Mouse (Mus musculus): Measurements from ENCODE around the gene Olfr1043. TPM values are rescaled to one million over a fixed set of nuclear protein-coding genes. Genes with fewer than 3 reads are reported as not detected.

Olfr1043 gene
- polyA plus RNA-seq (2017; shearing (Covaris generic)): not detected

DNA sequence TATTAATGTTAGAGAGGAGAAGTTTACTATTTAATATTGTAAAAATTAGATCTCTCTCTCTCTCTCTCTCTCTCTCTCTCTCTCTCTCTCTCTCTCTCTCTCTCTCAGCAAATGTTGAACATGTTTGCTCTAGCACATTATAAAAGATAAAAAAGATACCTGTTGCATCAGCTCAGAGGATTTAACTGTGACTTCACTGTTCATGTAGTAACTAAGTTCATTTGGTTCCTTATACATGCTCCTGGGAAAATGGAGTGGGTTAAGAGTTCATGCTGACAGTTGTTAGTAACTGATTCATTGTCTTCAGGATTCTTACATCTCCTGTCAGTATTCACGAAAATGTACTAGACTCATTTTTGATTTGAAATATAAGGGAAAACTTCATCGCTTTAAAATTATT lies at the start of gene Olfr1043:
Gene Olfr1043, minus strand, starts transcription at position 101 of the 400 bp plus-strand sequence.

DNA sequence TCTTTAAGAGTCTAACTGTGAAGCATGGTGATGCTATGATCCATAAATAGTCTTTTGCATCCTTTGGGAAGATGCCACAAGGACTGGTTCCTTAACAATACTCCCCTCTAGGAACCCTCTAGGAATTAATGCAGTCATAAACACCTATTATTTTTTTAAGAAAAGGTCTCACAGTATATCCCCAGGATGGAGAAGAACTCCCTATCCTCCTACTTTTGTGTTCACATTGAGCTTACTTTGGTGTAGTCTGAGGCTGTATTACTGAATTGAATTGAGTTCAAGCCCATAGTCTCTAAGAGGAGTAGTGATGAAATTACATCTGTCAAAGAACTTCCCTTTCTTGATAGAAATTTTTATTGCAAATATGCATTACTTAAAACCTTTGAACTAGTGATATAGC lies 35.6 kb upstream of the Olfr1043 start, which contains the start of gene Olfr1045:
Gene Olfr1045, minus strand, starts transcription at position 101 of the 400 bp plus-strand sequence.

DNA sequence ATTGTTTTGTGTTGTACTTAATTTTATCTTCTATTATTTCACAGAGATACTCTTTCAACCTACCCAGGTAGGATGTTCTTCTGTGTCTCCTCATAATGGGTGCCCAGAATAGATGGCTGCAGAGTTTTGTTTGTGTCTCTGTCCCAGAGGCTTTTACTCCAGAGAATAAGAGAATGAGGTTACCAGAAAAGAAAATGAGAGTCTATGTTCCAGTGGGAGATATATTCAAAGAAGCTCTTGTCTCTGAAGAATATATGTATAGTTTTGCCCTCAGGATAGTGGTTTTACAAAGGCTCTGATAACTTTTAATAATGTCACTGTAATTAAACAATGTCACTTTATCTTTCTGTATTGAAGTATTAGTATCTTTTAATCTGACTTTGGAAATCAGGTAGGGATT lies 18.3 kb upstream of the Olfr1043 start, which contains the start of gene Olfr52:
Gene Olfr52, minus strand, starts transcription at position 101 of the 400 bp plus-strand sequence.

DNA sequence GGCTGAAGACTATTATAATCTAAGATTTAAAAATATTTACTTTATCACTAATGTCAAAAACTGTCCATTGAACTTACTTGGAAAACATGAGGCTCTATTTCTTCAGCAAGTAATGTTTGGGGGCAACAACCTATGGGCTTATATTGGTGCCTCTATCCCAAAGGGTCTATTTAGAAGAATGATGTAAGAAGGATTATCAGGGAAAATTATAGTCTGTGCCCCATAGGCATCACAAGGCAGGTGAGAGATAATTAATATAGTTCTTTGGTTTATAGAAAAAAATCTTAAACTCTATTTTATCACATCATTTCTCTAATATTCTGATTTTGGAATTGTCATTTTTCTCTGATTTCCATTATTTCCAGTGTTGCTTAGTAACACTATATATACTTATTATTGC lies 10.4 kb upstream of the Olfr1043 start, which contains the start of gene Olfr1044:
Gene Olfr1044, minus strand, starts transcription at position 101 of the 400 bp plus-strand sequence.

DNA sequence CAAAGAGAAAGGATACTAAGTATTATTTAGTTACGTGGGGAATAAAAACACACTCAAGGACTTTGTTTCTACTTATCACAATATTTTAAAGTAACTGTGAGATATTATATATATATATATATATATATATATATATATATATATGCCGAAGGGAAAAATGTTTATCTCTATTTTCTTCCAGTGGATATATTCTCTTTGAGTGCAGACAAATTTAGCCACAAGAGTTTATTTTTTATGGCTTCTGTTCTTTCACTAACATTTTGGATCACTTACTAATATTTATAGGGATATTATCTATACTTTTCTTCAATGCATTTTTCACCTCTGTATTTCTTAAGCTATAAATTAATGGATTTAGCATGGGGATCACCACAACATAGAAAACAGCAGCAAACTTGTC lies 5.6 kb downstream of the Olfr1043 start, which contains the start of gene Olfr1042:
Gene Olfr1042, minus strand, starts transcription at position 101 of the 400 bp plus-strand sequence.

DNA sequence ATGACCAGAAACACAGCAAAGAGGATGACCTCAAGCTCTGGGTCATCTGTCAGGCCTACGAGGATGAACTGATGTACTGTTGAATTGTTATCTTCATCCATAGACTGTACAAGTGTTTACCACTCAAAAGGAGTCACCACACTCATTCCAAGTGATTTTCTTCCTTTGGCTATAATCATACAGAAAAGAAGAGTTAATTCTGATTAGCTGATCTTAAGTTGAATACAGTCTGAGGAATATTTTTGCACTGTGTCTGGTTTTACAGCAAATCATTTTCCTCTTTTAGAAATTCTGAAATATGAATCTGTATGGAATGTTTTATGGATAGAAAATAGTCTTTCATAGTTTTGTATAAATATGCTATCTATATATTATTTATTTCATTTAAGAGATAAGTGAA lies 20.7 kb downstream of the Olfr1043 start, which contains the start of gene Olfr1040:
Gene Olfr1040, minus strand, starts transcription at position 101 of the 400 bp plus-strand sequence.

DNA sequence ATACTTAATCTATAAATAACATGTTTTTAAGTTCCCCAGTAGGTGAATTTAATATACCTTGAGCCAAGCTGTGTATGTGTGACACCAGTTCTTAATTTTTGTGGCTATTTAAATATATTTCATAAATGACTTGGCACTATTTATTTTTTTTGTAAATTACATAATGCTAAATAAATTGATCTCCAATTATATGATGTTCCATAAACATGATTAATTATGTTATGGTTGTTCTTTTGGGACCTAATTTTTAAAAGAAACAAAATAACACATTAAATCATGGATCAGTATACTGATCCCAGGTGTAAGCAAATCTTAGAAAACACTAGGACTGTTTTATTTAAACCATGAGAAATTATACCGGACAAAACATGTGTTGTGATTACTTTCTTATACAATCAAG lies 31.5 kb downstream of the Olfr1043 start, which contains the start of gene Olfr1039:
Gene Olfr1039, minus strand, starts transcription at position 101 of the 400 bp plus-strand sequence.

Other genes starting within 250 kb of the Olfr1043 start
- not detected for gene Olfr1026, start 246.0 kb downstream of the Olfr1043 start, polyA plus RNA-seq (2017; shearing (Covaris generic))
- gene Olfr1028, start 217.1 kb downstream of the Olfr1043 start, polyA plus RNA-seq (2017; shearing (Covaris generic)): not detected
- gene Olfr1029, start 193.6 kb downstream of the Olfr1043 start, polyA plus RNA-seq (2017; shearing (Covaris generic)): not detected
- gene Olfr1030, start 188.2 kb downstream of the Olfr1043 start, polyA plus RNA-seq (2017; shearing (Covaris generic)): not detected
- gene Olfr1031, start 177.2 kb downstream of the Olfr1043 start, polyA plus RNA-seq (2017; shearing (Covaris generic)): not detected
- gene Olfr1032, start 162.0 kb downstream of the Olfr1043 start, polyA plus RNA-seq (2017; shearing (Covaris generic)): not detected
- gene Olfr1033, start 146.9 kb downstream of the Olfr1043 start, polyA plus RNA-seq (2017; shearing (Covaris generic)): not detected
- not detected for gene Olfr1034, start 121.7 kb downstream of the Olfr1043 start, polyA plus RNA-seq (2017; shearing (Covaris generic))
- gene Olfr1036, start 93.5 kb downstream of the Olfr1043 start, polyA plus RNA-seq (2017; shearing (Covaris generic)): not detected
- not detected for gene Olfr1037, start 80.1 kb downstream of the Olfr1043 start, polyA plus RNA-seq (2017; shearing (Covaris generic))
- gene Olfr1039, start 31.6 kb downstream of the Olfr1043 start, polyA plus RNA-seq (2017; shearing (Covaris generic)): not detected
- gene Olfr1040, start 20.8 kb downstream of the Olfr1043 start, polyA plus RNA-seq (2017; shearing (Covaris generic)): not detected
- not detected for gene Olfr1042, start 5.7 kb downstream of the Olfr1043 start, polyA plus RNA-seq (2017; shearing (Covaris generic))
- gene Olfr1044, start 10.3 kb upstream of the Olfr1043 start, polyA plus RNA-seq (2017; shearing (Covaris generic)): not detected
- gene Olfr52, start 18.2 kb upstream of the Olfr1043 start, polyA plus RNA-seq (2017; shearing (Covaris generic)): not detected
- not detected for gene Olfr1045, start 35.5 kb upstream of the Olfr1043 start, polyA plus RNA-seq (2017; shearing (Covaris generic))
- not detected for gene Olfr1046, start 51.8 kb upstream of the Olfr1043 start, polyA plus RNA-seq (2017; shearing (Covaris generic))
- not detected for gene Olfr1047, start 63.9 kb upstream of the Olfr1043 start, polyA plus RNA-seq (2017; shearing (Covaris generic))
- gene Olfr1048, start 72.8 kb upstream of the Olfr1043 start, polyA plus RNA-seq (2017; shearing (Covaris generic)): not detected
- gene Olfr1049, start 90.8 kb upstream of the Olfr1043 start, polyA plus RNA-seq (2017; shearing (Covaris generic)): not detected
- not detected for gene Olfr1051, start 111.6 kb upstream of the Olfr1043 start, polyA plus RNA-seq (2017; shearing (Covaris generic))
- gene Olfr1052, start 124.9 kb upstream of the Olfr1043 start, polyA plus RNA-seq (2017; shearing (Covaris generic)): not detected
- gene Olfr1053, start 147.8 kb upstream of the Olfr1043 start, polyA plus RNA-seq (2017; shearing (Covaris generic)): not detected
- gene Olfr1054, start 167.9 kb upstream of the Olfr1043 start, polyA plus RNA-seq (2017; shearing (Covaris generic)): not detected
- not detected for gene Olfr1055, start 182.8 kb upstream of the Olfr1043 start, polyA plus RNA-seq (2017; shearing (Covaris generic))
- gene Olfr1056, start 194.9 kb upstream of the Olfr1043 start, polyA plus RNA-seq (2017; shearing (Covaris generic)): not detected
- not detected for gene Olfr1057, start 210.9 kb upstream of the Olfr1043 start, polyA plus RNA-seq (2017; shearing (Covaris generic))
- gene Olfr1058, start 221.0 kb upstream of the Olfr1043 start, polyA plus RNA-seq (2017; shearing (Covaris generic)): not detected
- not detected for gene Olfr1061, start 246.5 kb upstream of the Olfr1043 start, polyA plus RNA-seq (2017; shearing (Covaris generic))

Measured in inflammation-experienced regulatory T-cells, adult 16 weeks (primary cell).